Mouse (Mus musculus): Measurements from ENCODE around the gene Kazn. TPM values are rescaled to one million over a fixed set of nuclear protein-coding genes. Genes with fewer than 3 reads are reported as not detected.

The Kazn gene
- polyA plus RNA-seq, 1 experiment from 2014 or later, result 4.2 TPM

GRCm38 (mm10) chr4:142053661-142054448 is 185.3 kb downstream of the Kazn start:
- no peaks in the 10 kb centered on the region for H3K27me3 ChIP-seq (ENCODE audit: control insufficient read depth, insufficient read depth, low read length)
- 0 out of 2 replicates have a peak overlapping the region, but pooled peaks have one; percentile 18 for H3K9ac ChIP-seq (ENCODE audit: low read length)
- no peak for ATAC-seq (ENCODE audit: insufficient number of reproducible peaks, insufficient read depth, low FRiP score, low read depth)
- H3K4me1 ChIP-seq (ENCODE audit: control insufficient read depth in 2 of 2, insufficient read depth in 2 of 2, low read length in 2 of 2), result peaks cover 34 to 51% of the 10 kb centered on the region in 2 experiments
- WGBS, result 33% methylated on average over 9 of the region's 9 CpGs
- H3K4me2 ChIP-seq (ENCODE audit: low read length), result no peak overlapping the region
- no peaks in the 10 kb centered on the region for H3K9me3 ChIP-seq (ENCODE audit: control insufficient read depth, low read length)
- no peaks in the 10 kb centered on the region for H3K36me3 ChIP-seq (ENCODE audit: control insufficient read depth, insufficient read depth, low read length)
- H3K27ac ChIP-seq (replicated peaks in 1 of 2; ENCODE audit: control insufficient read depth in 1 of 2, insufficient read depth in 1 of 2, low read depth in 2 of 2, low read length in 2 of 2), result peak overlapping the region; percentile 59 to 70
- H3K4me3 ChIP-seq (ENCODE audit: control insufficient read depth in 1 of 2, insufficient read depth in 1 of 2, low read depth in 1 of 2, low read length in 2 of 2), result no peak overlapping the region

GRCm38 (mm10) chr4:142053261-142053660 is 185.9 kb downstream of the Kazn start:
- Histone ChIP-seq H3K27ac (replicated peaks in 1 of 2; ENCODE audit: control insufficient read depth in 1 of 2, insufficient read depth in 1 of 2, low read depth in 2 of 2, low read length in 2 of 2) (peak overlapping the region; percentile 36 to 70; a peak in 3 of 4 replicates), H3K9ac (ENCODE audit: low read length) (no peak overlapping the region)
- ATAC-seq (ENCODE audit: insufficient number of reproducible peaks, insufficient read depth, low FRiP score, low read depth), result no peak

GRCm38 (mm10) chr4:142052391-142053132 is 186.6 kb downstream of the Kazn start:
- peak overlapping the region in 1 of 2 experiments; percentile 41; a peak in 1 of 4 replicates for H3K27ac ChIP-seq (replicated peaks in 1 of 2; ENCODE audit: control insufficient read depth in 1 of 2, insufficient read depth in 1 of 2, low read depth in 2 of 2, low read length in 2 of 2)
- WGBS, result 37% methylated on average over 22 of the region's 22 CpGs
- no peak overlapping the region for H3K9ac ChIP-seq (ENCODE audit: low read length)
- peaks cover 31 to 54% of the 10 kb centered on the region in 2 experiments for H3K4me1 ChIP-seq (ENCODE audit: control insufficient read depth in 2 of 2, insufficient read depth in 2 of 2, low read length in 2 of 2)
- H3K27me3 ChIP-seq (ENCODE audit: control insufficient read depth, insufficient read depth, low read length), result no peaks in the 10 kb centered on the region
- ATAC-seq (ENCODE audit: insufficient number of reproducible peaks, insufficient read depth, low FRiP score, low read depth), result no peak
- H3K9me3 ChIP-seq (ENCODE audit: control insufficient read depth, low read length), result no peaks in the 10 kb centered on the region
- no peaks in the 10 kb centered on the region for H3K36me3 ChIP-seq (ENCODE audit: control insufficient read depth, insufficient read depth, low read length)
- H3K4me3 ChIP-seq (ENCODE audit: control insufficient read depth in 1 of 2, insufficient read depth in 1 of 2, low read depth in 1 of 2, low read length in 2 of 2), result no peak overlapping the region
- no peak overlapping the region for H3K4me2 ChIP-seq (ENCODE audit: low read length)

More at GRCm38 (mm10) chr4:142053261-142053660, 185.9 kb downstream of the Kazn start:
- Histone ChIP-seq H3K27me3 (ENCODE audit: control insufficient read depth, insufficient read depth, low read length) (no peaks in the 10 kb centered on the region), H3K4me1 (ENCODE audit: control insufficient read depth in 2 of 2, insufficient read depth in 2 of 2, low read length in 2 of 2) (peaks cover 34 to 53% of the 10 kb centered on the region in 2 experiments), H3K36me3 (ENCODE audit: control insufficient read depth, insufficient read depth, low read length) (no peaks in the 10 kb centered on the region), H3K4me3 (ENCODE audit: control insufficient read depth in 1 of 2, insufficient read depth in 1 of 2, low read depth in 1 of 2, low read length in 2 of 2) (no peak overlapping the region), H3K9me3 (ENCODE audit: control insufficient read depth, low read length) (no peaks in the 10 kb centered on the region), H3K4me2 (ENCODE audit: low read length) (no peak overlapping the region)
- 52% methylated on average over 4 of the region's 4 CpGs for WGBS

Other genes with a start within 250 kb of the Kazn start
- gene Fhad1, start 224.3 kb downstream of the Kazn start, polyA plus RNA-seq (2014; fragmentation: Nextera tagmentation; extraction: Ambion mirVana), result 2.5 and 3.3 TPM in 2 replicates
- 35.6 and 36.4 TPM in 2 replicates for gene Tmem51, start 155.1 kb downstream of the Kazn start, polyA plus RNA-seq (2014; fragmentation: Nextera tagmentation; extraction: Ambion mirVana)

Data from heart, embryonic 14.5 days (tissue).